Mouse (Mus musculus): ENCODE measurements around the gene Trabd2b. TPM values are rescaled to one million over a fixed set of nuclear protein-coding genes. Genes with fewer than 3 reads are reported as not detected.

Trabd2b gene
- polyA plus RNA-seq (2015; fragmentation: Nextera tagmentation; extraction: Ambion mirVana): 2.4 and 3.4 TPM in 2 replicates

GRCm38 (mm10) chr4:114406355-114407101 is at the start of gene Trabd2b:
Gene Trabd2b, plus strand, starts transcription at chr4:114406724.
- Histone ChIP-seq H3K4me1 (ENCODE audit: insufficient read depth, low read depth, low read length) (0 out of 2 replicates have a peak, but pooled peaks cover 2% of the 10 kb centered on the region), H3K36me3 (ENCODE audit: insufficient read depth, low read length) (no peaks in the 10 kb centered on the region), H3K27me3 (replicated peaks; ENCODE audit: insufficient read depth, low read length) (peaks cover 8% of the 10 kb centered on the region; the same call in 1 of the 2 replicates), H3K4me3 (ENCODE audit: low read depth, low read length) (peak within 1 kb of the TSS; percentile 63), H3K27ac (ENCODE audit: low read length) (peak within 1 kb of the TSS; percentile 84), H3K9me3 (ENCODE audit: low read length) (no peaks in the 10 kb centered on the region), H3K4me2 (replicated peaks; ENCODE audit: low read depth, low read length) (peak within 1 kb of the TSS; percentile 92), H3K9ac (replicated peaks; ENCODE audit: low read depth) (peak within 1 kb of the TSS; percentile 52)
- TF ChIP-seq EP300 (IDR thresholded peaks at IDR 0.05) (no peak), CTCF (IDR thresholded peaks at IDR 0.05) (no peak)
- ATAC-seq (peak; percentile 24), DNase-seq (ENCODE audit: low spot score) (no peak)
- 0% methylated on average over 35 of the region's 61 CpGs for WGBS

GRCm38 (mm10) chr4:114357420-114357819 is 49.1 kb upstream of the Trabd2b start:
- 19% methylated on average over 4 of the region's 4 CpGs for WGBS
- TF ChIP-seq EP300 (IDR thresholded peaks at IDR 0.05) (no peak), CTCF (IDR thresholded peaks at IDR 0.05) (no peak)
- H3K9ac ChIP-seq (replicated peaks; ENCODE audit: low read depth): no peak overlapping the region
- H3K4me1 ChIP-seq (ENCODE audit: insufficient read depth, low read depth, low read length): no peaks in the 10 kb centered on the region
- H3K4me3 ChIP-seq (ENCODE audit: low read depth, low read length): no peak overlapping the region
- no peaks in the 10 kb centered on the region for H3K36me3 ChIP-seq (ENCODE audit: insufficient read depth, low read length)
- ATAC-seq (no peak), DNase-seq (ENCODE audit: low spot score) (no peak)
- H3K4me2 ChIP-seq (replicated peaks; ENCODE audit: low read depth, low read length): no peak overlapping the region
- H3K27ac ChIP-seq (ENCODE audit: low read length): no peak overlapping the region
- no peaks in the 10 kb centered on the region for H3K9me3 ChIP-seq (ENCODE audit: low read length)
- H3K27me3 ChIP-seq (replicated peaks; ENCODE audit: insufficient read depth, low read length): no peaks in the 10 kb centered on the region

- Histone ChIP-seq H3K4me3 (ENCODE audit: low read depth, low read length) (no peak overlapping the region), H3K9ac (replicated peaks; ENCODE audit: low read depth) (no peak overlapping the region)
Observed at GRCm38 (mm10) chr4:114358874-114359273, 47.6 kb upstream of the Trabd2b start.

GRCm38 (mm10) chr4:114359818-114360217 is 46.7 kb upstream of the Trabd2b start:
- no peak for ATAC-seq
- WGBS: 83% methylated on average over 1 of the region's 1 CpGs
- H3K9me3 ChIP-seq (ENCODE audit: low read length): no peaks in the 10 kb centered on the region

More at GRCm38 (mm10) chr4:114358874-114359273, 47.6 kb upstream of the Trabd2b start:
- Histone ChIP-seq H3K27me3 (replicated peaks; ENCODE audit: insufficient read depth, low read length) (no peaks in the 10 kb centered on the region), H3K9me3 (ENCODE audit: low read length) (no peaks in the 10 kb centered on the region), H3K27ac (ENCODE audit: low read length) (no peak overlapping the region), H3K4me2 (replicated peaks; ENCODE audit: low read depth, low read length) (no peak overlapping the region), H3K36me3 (ENCODE audit: insufficient read depth, low read length) (no peaks in the 10 kb centered on the region), H3K4me1 (ENCODE audit: insufficient read depth, low read depth, low read length) (no peaks in the 10 kb centered on the region)
- 46% methylated on average over 2 of the region's 2 CpGs for WGBS
- no peak for ATAC-seq
- TF ChIP-seq CTCF (IDR thresholded peaks at IDR 0.05) (no peak), EP300 (IDR thresholded peaks at IDR 0.05) (no peak)
- DNase-seq (ENCODE audit: low spot score): no peak

GRCm38 (mm10) chr4:114361336-114361735 is 45.2 kb upstream of the Trabd2b start:
- no peak overlapping the region for H3K9ac ChIP-seq (replicated peaks; ENCODE audit: low read depth)
- DNase-seq (ENCODE audit: low spot score): no peak
- TF ChIP-seq EP300 (IDR thresholded peaks at IDR 0.05) (no peak), CTCF (IDR thresholded peaks at IDR 0.05) (no peak)
- no peaks in the 10 kb centered on the region for H3K4me1 ChIP-seq (ENCODE audit: insufficient read depth, low read depth, low read length)
- no peak overlapping the region for H3K4me3 ChIP-seq (ENCODE audit: low read depth, low read length)
- WGBS: 80% methylated on average over 2 of the region's 2 CpGs
- no peaks in the 10 kb centered on the region for H3K27me3 ChIP-seq (replicated peaks; ENCODE audit: insufficient read depth, low read length)
- no peak for ATAC-seq
- H3K27ac ChIP-seq (ENCODE audit: low read length): no peak overlapping the region
- H3K36me3 ChIP-seq (ENCODE audit: insufficient read depth, low read length): no peaks in the 10 kb centered on the region
- no peaks in the 10 kb centered on the region for H3K9me3 ChIP-seq (ENCODE audit: low read length)
- H3K4me2 ChIP-seq (replicated peaks; ENCODE audit: low read depth, low read length): no peak overlapping the region

More at GRCm38 (mm10) chr4:114359818-114360217, 46.7 kb upstream of the Trabd2b start:
- Histone ChIP-seq H3K27me3 (replicated peaks; ENCODE audit: insufficient read depth, low read length) (no peaks in the 10 kb centered on the region), H3K9ac (replicated peaks; ENCODE audit: low read depth) (no peak overlapping the region), H3K4me2 (replicated peaks; ENCODE audit: low read depth, low read length) (no peak overlapping the region), H3K27ac (ENCODE audit: low read length) (no peak overlapping the region), H3K4me1 (ENCODE audit: insufficient read depth, low read depth, low read length) (no peaks in the 10 kb centered on the region), H3K4me3 (ENCODE audit: low read depth, low read length) (no peak overlapping the region), H3K36me3 (ENCODE audit: insufficient read depth, low read length) (no peaks in the 10 kb centered on the region)
- no peak for DNase-seq (ENCODE audit: low spot score)
- TF ChIP-seq CTCF (IDR thresholded peaks at IDR 0.05): no peak
- TF ChIP-seq EP300 (IDR thresholded peaks at IDR 0.05): no peak

- no peak for TF ChIP-seq EP300 (IDR thresholded peaks at IDR 0.05)
- no peak for TF ChIP-seq CTCF (IDR thresholded peaks at IDR 0.05)
- no peaks in the 10 kb centered on the region for H3K4me1 ChIP-seq (ENCODE audit: insufficient read depth, low read depth, low read length)
- no peaks in the 10 kb centered on the region for H3K27me3 ChIP-seq (replicated peaks; ENCODE audit: insufficient read depth, low read length)
- 55% methylated on average over 4 of the region's 4 CpGs for WGBS
- H3K4me2 ChIP-seq (replicated peaks; ENCODE audit: low read depth, low read length): no peak overlapping the region
- no peak overlapping the region for H3K9ac ChIP-seq (replicated peaks; ENCODE audit: low read depth)
- DNase-seq (ENCODE audit: low spot score) (no peak), ATAC-seq (no peak)
- no peak overlapping the region for H3K27ac ChIP-seq (ENCODE audit: low read length)
- no peaks in the 10 kb centered on the region for H3K36me3 ChIP-seq (ENCODE audit: insufficient read depth, low read length)
- no peak overlapping the region for H3K4me3 ChIP-seq (ENCODE audit: low read depth, low read length)
- H3K9me3 ChIP-seq (ENCODE audit: low read length): no peaks in the 10 kb centered on the region
Observed at GRCm38 (mm10) chr4:114365000-114365399, 41.5 kb upstream of the Trabd2b start.

Data from lung, postnatal 0 days (tissue).